Mouse (Mus musculus): ENCODE data around the gene Nat8f6. TPM values are rescaled to one million over a fixed set of nuclear protein-coding genes. Genes with fewer than 3 reads are reported as not detected.
"Not testable (repeated sequence)": the region's sequence is repeated elsewhere in the genome, so short reads cannot be mapped to it uniquely, and the experiment has no call there.

Nat8f6 gene
- polyA plus RNA-seq, 1 experiment from 2014 or later, result not detected

DNA sequence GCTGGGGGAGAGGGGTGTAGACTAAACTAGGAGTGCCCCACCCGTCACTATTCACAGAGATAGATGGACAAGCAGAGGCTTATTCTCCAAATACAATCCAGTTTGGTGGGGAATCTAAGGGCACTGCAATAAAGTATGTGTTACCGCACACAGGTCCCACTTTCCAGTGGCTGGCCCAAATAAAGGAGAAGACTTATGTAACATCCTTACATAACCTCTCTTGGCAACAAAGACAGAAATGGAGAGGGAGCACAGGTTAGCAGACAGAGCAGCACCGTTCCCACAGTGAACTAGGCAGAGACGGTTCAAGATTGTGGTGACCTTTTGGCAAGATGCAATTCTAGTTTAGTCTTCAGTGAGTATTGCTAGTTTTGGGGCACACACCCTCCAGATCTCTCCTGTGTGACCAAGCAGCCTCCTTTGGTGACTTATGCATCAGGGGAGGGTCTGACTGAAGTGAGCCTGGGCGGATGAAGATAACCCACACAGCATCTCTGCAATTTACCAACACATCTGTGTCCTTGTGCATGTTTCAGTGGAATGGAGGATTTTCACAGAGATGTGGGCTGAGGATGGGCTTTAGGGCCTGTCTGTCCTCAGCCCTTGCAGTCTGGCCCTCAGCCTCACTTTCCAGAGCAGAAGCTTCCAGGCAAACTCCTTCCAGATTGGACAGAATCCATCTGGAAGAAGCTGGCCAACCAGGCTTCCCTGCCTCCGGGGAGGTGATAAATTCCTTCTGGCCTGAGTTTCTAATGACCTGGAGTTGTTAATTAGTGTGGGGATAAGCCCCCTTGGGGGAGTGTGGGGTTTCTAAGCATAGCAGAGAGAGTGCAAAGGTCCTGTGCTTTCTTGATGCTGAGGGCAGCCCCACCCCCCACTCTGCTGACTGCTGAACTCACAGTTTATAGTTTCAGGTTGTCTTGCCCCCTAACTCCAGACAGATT is 57.4 kb downstream of the Nat8f6 start:
- WGBS, result 74% methylated on average over 5 of the region's 6 CpGs
- not testable (repeated sequence) for H3K27ac ChIP-seq (ENCODE audit: low read length); H3K4me1 ChIP-seq (ENCODE audit: control insufficient read depth, insufficient read depth, low read length); H3K36me3 ChIP-seq (ENCODE audit: control insufficient read depth, insufficient read depth, low read length); H3K4me2 ChIP-seq (ENCODE audit: low read depth, low read length); H3K9me3 ChIP-seq (ENCODE audit: control insufficient read depth, low read length); H3K27me3 ChIP-seq (replicated peaks; ENCODE audit: control insufficient read depth, insufficient read depth, low read length); H3K9ac ChIP-seq (ENCODE audit: low read depth, low read length); H3K4me3 ChIP-seq (ENCODE audit: low read length); ATAC-seq

DNA sequence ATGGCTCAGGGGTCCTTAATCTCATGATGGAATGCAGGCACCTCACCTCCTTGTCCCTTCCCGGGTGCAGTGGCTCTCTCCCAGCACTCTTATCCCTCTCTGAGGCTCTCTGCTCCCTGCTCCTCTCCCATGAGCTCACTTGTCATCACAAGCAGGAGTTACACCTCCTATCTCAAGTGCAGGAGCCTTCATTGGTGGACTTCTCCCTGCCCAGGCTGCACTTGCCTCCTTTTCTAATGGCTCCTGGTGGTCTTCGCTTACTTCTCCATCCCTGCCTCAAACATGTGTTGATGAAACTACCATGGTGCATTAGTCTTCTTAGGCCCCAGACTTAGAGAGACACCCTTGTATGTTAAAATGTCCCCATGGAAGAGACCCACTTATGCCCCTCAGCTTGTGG is 58.1 kb downstream of the Nat8f6 start:
- not testable (repeated sequence) for H3K36me3 ChIP-seq (ENCODE audit: control insufficient read depth, insufficient read depth, low read length); H3K27me3 ChIP-seq (replicated peaks; ENCODE audit: control insufficient read depth, insufficient read depth, low read length); H3K9ac ChIP-seq (ENCODE audit: low read depth, low read length); H3K4me2 ChIP-seq (ENCODE audit: low read depth, low read length); H3K4me3 ChIP-seq (ENCODE audit: low read length); H3K9me3 ChIP-seq (ENCODE audit: control insufficient read depth, low read length); H3K27ac ChIP-seq (ENCODE audit: low read length); ATAC-seq; H3K4me1 ChIP-seq (ENCODE audit: control insufficient read depth, insufficient read depth, low read length)
- 94% methylated on average over 1 of the region's 2 CpGs for WGBS

Small RNA genes lying within 50 kb of the gene (microRNA-seq; reads per million reads assigned to microRNA genes)
- gene Mir6375, result not detected

Other genes with a start within 250 kb of the Nat8f6 start
- gene Alms1, start 233.4 kb downstream of the Nat8f6 start, polyA plus RNA-seq (2015; fragmentation: Nextera tagmentation; extraction: Ambion mirVana), result 2.1 and 2.2 TPM in 2 replicates
- gene Nat8f7, start 107.7 kb downstream of the Nat8f6 start, polyA plus RNA-seq (2015; fragmentation: Nextera tagmentation; extraction: Ambion mirVana), result 0.21 TPM in 1 of 2 replicates, not detected in the other
- gene Nat8f3, start 55.2 kb downstream of the Nat8f6 start, polyA plus RNA-seq (2015; fragmentation: Nextera tagmentation; extraction: Ambion mirVana), result 0.09 TPM in 1 of 2 replicates, not detected in the other
- 0.59 and 0.65 TPM in 2 replicates for gene Nat8f5, start within 50 bp of the Nat8f6 start, polyA plus RNA-seq (2015; fragmentation: Nextera tagmentation; extraction: Ambion mirVana)
- 7.3 and 12.6 TPM in 2 replicates for gene Nat8, start 11.1 kb upstream of the Nat8f6 start, polyA plus RNA-seq (2015; fragmentation: Nextera tagmentation; extraction: Ambion mirVana)
- 0.04 TPM in 1 of 2 replicates, not detected in the other for gene Nat8f2, start 48.2 kb upstream of the Nat8f6 start, polyA plus RNA-seq (2015; fragmentation: Nextera tagmentation; extraction: Ambion mirVana)
- gene Nat8f4, start 83.9 kb upstream of the Nat8f6 start, polyA plus RNA-seq (2015; fragmentation: Nextera tagmentation; extraction: Ambion mirVana), result 6.3 and 6.4 TPM in 2 replicates
- gene Tprkb, start 90.9 kb upstream of the Nat8f6 start, polyA plus RNA-seq (2015; fragmentation: Nextera tagmentation; extraction: Ambion mirVana), result 48.4 and 53.3 TPM in 2 replicates
- 12.0 and 14.0 TPM in 2 replicates for gene Nat8f1, start 94.7 kb upstream of the Nat8f6 start, polyA plus RNA-seq (2015; fragmentation: Nextera tagmentation; extraction: Ambion mirVana)
- gene Dusp11, start 140.7 kb upstream of the Nat8f6 start, polyA plus RNA-seq (2015; fragmentation: Nextera tagmentation; extraction: Ambion mirVana), result 34.2 and 41.1 TPM in 2 replicates
- gene Figla, start 195.2 kb upstream of the Nat8f6 start, polyA plus RNA-seq (2015; fragmentation: Nextera tagmentation; extraction: Ambion mirVana), result not detected in 2 replicates
- 5.5 and 8.0 TPM in 2 replicates for gene Add2, start 207.7 kb upstream of the Nat8f6 start, polyA plus RNA-seq (2015; fragmentation: Nextera tagmentation; extraction: Ambion mirVana)

Measured in intestine, embryonic 16.5 days (tissue).